Mouse (Mus musculus): Measurements from ENCODE around the gene Fance. TPM values are rescaled to one million over a fixed set of nuclear protein-coding genes. Genes with fewer than 3 reads are reported as not detected.

Fance gene
- total RNA-seq, 2 experiments from 2014 or later: 21.6 to 29.5 TPM

DNA sequence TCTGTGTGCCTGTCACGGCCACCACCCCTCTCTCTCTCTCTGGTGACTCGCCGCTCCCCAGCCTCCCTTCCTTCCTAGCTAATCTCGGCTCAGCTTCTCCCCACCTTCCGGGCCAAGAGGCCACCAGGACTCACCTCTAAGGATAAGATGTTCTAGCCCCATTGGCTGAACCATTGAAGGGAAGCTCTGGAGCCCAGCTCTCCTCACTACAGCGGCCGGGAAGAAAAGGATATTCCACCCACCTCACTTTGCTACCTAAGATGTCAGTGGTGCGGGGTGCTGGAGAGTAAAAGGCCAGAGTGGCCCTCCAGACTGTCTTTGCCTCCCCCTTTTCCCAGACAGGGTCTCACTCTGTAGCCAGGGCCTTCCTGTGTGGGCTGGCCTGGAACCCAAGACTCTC, 51.8 kb downstream of the Fance start, which contains the start of gene Tulp1:
Tulp1 (minus strand) TSS at position 101 of the 400 bp plus-strand sequence.
- no peak for DNase-seq (ENCODE audit: low spot score in 2 of 2)
- intact Hi-C loops (cut with DNase I): no loop called here

DNA sequence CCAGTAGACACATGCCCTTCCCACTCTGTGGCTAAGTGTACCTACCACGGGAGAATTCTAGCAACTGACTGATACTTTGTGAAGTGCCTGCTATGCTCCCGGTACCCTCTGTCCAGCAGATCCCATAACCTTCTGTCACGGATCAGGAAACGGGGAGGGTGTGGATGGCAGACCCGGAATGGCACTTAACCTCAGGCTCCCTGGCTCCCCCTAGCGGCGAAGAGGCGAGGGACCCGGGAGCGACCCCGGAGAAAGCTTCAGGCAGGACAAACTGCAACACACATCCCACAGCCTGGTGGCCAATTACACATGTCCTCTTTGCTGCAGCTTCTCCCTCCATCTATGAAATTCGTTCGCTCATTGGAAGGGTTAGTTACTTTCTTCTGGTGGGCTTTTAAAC, 55.1 kb downstream of the Fance start:
- intact Hi-C loops (cut with DNase I): no loop called here
- DNase-seq (ENCODE audit: low spot score in 2 of 2): peak; percentile 29 to 30

DNA sequence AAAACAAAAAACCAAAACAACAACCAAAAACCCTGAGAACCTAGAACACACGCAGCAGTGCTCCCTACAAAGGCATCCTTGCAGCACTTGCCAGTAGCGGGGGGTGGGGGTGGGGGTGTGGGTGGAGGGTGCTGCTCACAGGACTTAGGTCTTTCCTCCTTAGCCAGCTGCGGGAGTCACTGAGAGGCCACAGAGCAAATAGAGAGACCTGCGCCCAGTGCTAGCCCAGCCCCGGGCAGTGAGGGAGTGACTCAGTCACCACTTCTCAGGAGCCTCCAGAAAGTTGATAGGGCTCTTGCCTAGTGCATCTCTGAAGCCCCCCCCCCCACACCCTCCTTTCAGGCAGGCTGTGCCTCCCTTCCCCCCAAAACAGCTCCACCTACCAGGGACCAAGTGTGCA, 55.7 kb downstream of the Fance start:
- intact Hi-C loops (cut with DNase I): no loop called here
- no peak for DNase-seq (ENCODE audit: low spot score in 2 of 2)

DNA sequence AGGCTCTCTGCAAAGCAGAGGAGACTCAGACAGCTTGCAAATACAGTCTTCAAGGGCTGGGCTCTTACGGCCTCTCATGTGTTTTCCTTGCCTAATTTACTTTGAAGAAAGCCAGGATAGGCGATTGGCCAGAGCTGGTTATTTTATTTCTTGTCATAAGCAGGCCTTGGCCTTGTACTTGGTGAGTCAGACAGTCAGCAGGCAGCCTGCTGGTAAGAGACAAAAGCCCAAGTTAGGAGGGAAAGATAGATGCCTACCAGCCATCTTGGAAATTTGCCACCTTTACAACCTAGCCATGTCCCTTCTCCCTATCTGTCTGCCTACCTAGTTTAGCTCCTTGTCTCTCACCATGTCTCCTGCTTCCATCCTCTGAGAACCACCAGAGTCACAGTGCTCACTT, 58.0 kb downstream of the Fance start:
- intact Hi-C loops (cut with DNase I): no loop called here
- no peak for DNase-seq (ENCODE audit: low spot score in 2 of 2)

DNA sequence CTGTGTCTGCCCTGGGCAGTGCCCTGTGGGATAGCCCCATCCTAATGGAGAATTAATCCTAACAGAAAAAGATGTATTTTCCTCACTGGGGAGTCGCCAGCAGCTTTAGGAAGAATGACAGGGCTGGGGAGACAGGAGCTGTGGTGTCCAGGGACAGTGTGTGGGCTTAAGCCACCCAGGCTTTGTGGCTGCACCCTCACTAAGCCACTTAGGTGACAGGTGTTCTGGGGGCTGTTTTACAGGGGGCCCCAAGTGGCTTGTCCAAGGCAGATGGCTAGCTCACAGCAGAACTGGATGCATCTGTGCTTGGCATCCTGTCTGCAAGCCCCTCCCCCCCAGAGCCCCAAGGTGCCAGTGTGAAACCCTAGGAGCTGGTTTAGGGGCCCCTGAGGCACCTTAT, 58.6 kb downstream of the Fance start:
- no peak for DNase-seq (ENCODE audit: low spot score in 2 of 2)
- intact Hi-C loops (cut with DNase I): no loop called here

DNA sequence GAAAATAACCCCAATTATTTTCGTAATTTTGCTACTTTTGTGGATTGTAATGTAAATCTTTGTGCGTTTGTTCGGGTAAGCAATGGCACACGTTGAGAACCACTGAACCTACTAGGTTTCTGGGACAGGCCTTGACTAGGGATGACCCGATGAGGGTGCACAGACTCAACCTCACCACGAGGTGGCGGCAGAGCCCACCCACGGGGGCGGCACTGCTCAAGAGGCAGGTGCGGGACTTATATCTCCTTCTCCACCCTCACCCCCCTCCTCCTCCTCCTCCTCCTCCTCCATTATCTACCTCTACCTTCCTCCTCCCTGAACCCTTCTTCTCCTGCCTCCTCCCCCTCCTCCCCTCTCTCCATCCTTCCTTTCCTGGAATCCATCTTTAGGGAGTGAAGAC, 60.5 kb downstream of the Fance start:
- no peak for DNase-seq (ENCODE audit: low spot score in 2 of 2)
- intact Hi-C loops (cut with DNase I): no loop called here

DNA sequence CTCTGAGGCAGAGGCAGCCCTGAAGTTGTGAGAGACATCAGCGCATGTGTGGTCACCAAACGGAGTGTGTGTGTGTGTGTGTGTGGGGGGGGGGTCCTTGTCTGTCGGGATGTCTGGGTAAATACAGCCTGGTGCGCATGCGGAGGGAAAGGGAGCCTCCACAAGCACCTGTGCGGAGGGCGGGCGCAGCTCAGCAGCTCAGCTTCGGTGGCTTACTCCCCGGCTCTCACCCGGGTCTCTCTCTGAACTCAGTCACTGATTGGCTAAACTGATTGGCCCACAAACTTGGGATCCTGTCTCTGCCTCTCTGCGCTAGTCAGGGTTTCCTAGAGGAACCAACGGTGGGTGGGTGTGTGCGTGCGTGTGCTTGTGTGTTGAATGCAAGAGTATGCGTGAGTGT, 61.2 kb downstream of the Fance start:
- DNase-seq (ENCODE audit: low spot score in 2 of 2): no peak

DNA sequence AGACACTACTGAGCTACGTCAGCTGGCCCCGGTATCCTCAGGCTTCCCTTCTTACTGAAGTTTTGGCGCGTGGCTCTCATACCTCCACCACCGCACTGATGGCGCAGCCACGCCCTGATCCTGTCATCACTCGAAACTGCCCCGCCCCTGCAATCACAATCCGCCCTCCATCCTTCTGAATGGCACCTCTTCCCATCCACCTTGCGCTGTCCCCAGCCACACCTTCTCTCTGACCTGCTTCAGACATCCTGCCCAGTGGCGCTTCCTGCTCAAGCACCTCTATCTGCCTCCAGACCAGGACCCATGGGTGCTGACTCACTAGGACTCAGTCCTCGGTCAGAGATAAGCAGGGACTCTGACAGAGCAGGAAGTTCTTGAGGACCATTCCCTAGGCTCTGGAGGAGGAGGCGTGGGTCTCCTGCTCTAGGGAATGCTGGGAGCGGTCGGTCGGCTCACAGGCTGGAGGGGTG, 62.3 kb downstream of the Fance start:
- DNase-seq (ENCODE audit: low spot score in 2 of 2): no peak
- intact Hi-C loops (cut with DNase I): no loop called here

More for the DNA sequence above, 61.2 kb downstream of the Fance start:
- intact Hi-C loops (cut with DNase I): no loop called here

Other genes starting within 250 kb of the Fance start
- under 1 TPM; 0.54 to 0.59 TPM for gene Tcp11, start 232.9 kb upstream of the Fance start, total RNA-seq (2021)
- 1 to 10 TPM; 1.9 to 2.4 TPM for gene Scube3, start 171.4 kb upstream of the Fance start, total RNA-seq (2021)
- 100 to 1,000 TPM; 102 to 116 TPM for gene Zfp523, start 136.4 kb upstream of the Fance start, total RNA-seq (2021)
- 1 to 10 TPM; 2.6 TPM for gene Def6, start 105.7 kb upstream of the Fance start, total RNA-seq (2021)
- 10 to 100 TPM; 28.7 to 30.2 TPM for gene Ppard, start 80.8 kb upstream of the Fance start, total RNA-seq (2021)
- 100 to 1,000 TPM; 289 to 354 TPM for gene Rpl10a, start 15.0 kb downstream of the Fance start, total RNA-seq (2021)
- gene Tead3, start 37.3 kb downstream of the Fance start, total RNA-seq (2021): 1 to 10 TPM; 2.4 to 2.8 TPM
- not detected for gene Tulp1, start 51.7 kb downstream of the Fance start, total RNA-seq (2021)
- gene Fkbp5, start 204.0 kb downstream of the Fance start, total RNA-seq (2021): 10 to 100 TPM; 40.4 to 69.3 TPM
- gene Armc12, start 217.3 kb downstream of the Fance start, total RNA-seq (2021): not detected
- gene Clpsl2, start 235.9 kb downstream of the Fance start, total RNA-seq (2021): not detected
- gene Clps, start 247.2 kb downstream of the Fance start, total RNA-seq (2021): not detected